30 mouse cellular contexts compared by ENCODE assay signal in the genomic region with DNA sequence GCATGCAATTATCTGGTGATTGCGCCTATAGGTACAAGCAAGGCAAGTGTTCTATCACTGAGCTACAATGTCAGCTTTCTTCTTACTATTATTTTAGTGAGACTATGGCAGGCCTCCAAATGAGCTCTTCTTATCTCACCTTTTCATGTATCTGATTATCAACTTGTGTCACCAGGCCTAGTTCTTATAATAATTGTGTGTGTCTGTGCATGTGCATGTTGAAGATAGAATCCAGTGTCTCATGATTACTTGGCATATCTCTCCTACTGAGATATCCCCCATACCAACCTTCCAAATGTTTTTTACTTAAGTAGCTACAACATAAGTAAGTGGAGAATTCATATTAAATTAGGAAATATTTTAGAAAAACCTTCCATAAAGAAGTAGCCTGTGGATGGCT.
"Had no signal": no experiment of that assay in that cellular context is flagged by ENCODE, and none has a peak within 500 bp of the region (broad histone marks: within the 10 kb centered on the region; RNA-seq: fewer than 3 reads in every experiment).

No protein-coding gene starts in this region.

- H3K36me3 ChIP-seq: heart, embryonic 10.5 days; heart, embryonic 12.5 days; heart, embryonic 13.5 days; heart, embryonic 15.5 days; hindbrain, embryonic 10.5 days; hindbrain, embryonic 12.5 days; hindbrain, embryonic 13.5 days; hindbrain, embryonic 15.5 days; intestine, embryonic 15.5 days; kidney, embryonic 15.5 days had no signal

- H3K9ac ChIP-seq: heart, embryonic 12.5 days; heart, embryonic 13.5 days; heart, embryonic 15.5 days; hindbrain, embryonic 12.5 days; hindbrain, embryonic 13.5 days; hindbrain, embryonic 14.5 days; hindbrain, embryonic 15.5 days; intestine, embryonic 15.5 days; kidney, embryonic 15.5 days had no signal

- H3K9me3 ChIP-seq: heart, embryonic 10.5 days; heart, embryonic 12.5 days; heart, embryonic 13.5 days; heart, embryonic 15.5 days; hindbrain, embryonic 10.5 days; hindbrain, embryonic 12.5 days; hindbrain, embryonic 13.5 days; hindbrain, embryonic 15.5 days; intestine, embryonic 15.5 days; kidney, embryonic 15.5 days had no signal

- H3K27ac ChIP-seq: heart, embryonic 10.5 days; heart, embryonic 13.5 days; heart, embryonic 15.5 days; hindbrain, embryonic 10.5 days; hindbrain, embryonic 12.5 days; hindbrain, embryonic 13.5 days; hindbrain, embryonic 14.5 days; hindbrain, embryonic 15.5 days; hindbrain, postnatal 0 days; intestine, embryonic 15.5 days; kidney, embryonic 15.5 days; kidney, postnatal 0 days; layer of hippocampus, adult 2 months; left cerebral cortex, adult 2 months had no signal

- DNase-seq: heart, postnatal 10 days; heart, postnatal 14 days; heart, postnatal 4 days; kidney, adult 11 months; kidney, adult 18-20 months; kidney, adult 2 months; kidney, adult 8-10 months; kidney, adult 9 months; kidney, postnatal 10 days; kidney, postnatal 14 days; kidney, postnatal 25 days; kidney, postnatal 36 days; kidney, postnatal 4 days; layer of hippocampus, adult 9-11 months; layer of hippocampus, postnatal 36 days had no signal

- H3K4me3 ChIP-seq: heart, embryonic 10.5 days; heart, embryonic 12.5 days; heart, embryonic 13.5 days; heart, embryonic 15.5 days; hindbrain, embryonic 10.5 days; hindbrain, embryonic 12.5 days; hindbrain, embryonic 13.5 days; hindbrain, embryonic 15.5 days; intestine, embryonic 15.5 days; kidney, embryonic 15.5 days; layer of hippocampus, adult 2 months; left cerebral cortex, adult 2 months had no signal

- H3K4me1 ChIP-seq: hindbrain, embryonic 10.5 days; hindbrain, embryonic 12.5 days; hindbrain, embryonic 13.5 days; hindbrain, embryonic 15.5 days; kidney, embryonic 15.5 days had no signal

- H3K27me3 ChIP-seq: heart, embryonic 12.5 days; heart, embryonic 13.5 days; heart, embryonic 15.5 days; hindbrain, embryonic 12.5 days; hindbrain, embryonic 13.5 days; hindbrain, embryonic 15.5 days; intestine, embryonic 15.5 days; kidney, embryonic 15.5 days had no signal
